Mouse (Mus musculus): ENCODE results near the gene Gpr34.

Gpr34 gene

DNA sequence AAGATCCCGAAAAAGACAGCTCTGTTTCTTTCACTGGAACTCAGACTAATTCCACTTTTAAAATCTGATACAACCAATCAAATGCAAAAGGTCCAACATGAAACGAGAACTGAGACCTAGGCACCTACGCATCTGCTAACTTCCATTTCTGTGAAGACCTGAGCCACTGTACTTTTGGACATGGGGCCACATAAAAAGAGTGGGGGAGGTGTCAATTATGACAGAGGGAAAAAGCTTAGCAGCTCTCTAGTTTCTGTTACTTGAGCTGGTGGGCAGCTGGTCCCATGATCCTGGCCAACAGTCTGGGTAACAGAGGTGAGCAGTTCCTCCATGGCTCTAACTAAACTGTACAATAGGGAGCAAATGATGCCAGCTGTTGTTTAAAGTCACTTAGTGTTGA is 41.1 kb downstream of the Gpr34 start:
- DNase-seq (ENCODE audit: low spot score), result no peak

- DNase-seq (ENCODE audit: low spot score), result no peak
These were observed 49.9 kb downstream of the Gpr34 start for GRCm38 (mm10) chrX:13681748-13682147.

DNA sequence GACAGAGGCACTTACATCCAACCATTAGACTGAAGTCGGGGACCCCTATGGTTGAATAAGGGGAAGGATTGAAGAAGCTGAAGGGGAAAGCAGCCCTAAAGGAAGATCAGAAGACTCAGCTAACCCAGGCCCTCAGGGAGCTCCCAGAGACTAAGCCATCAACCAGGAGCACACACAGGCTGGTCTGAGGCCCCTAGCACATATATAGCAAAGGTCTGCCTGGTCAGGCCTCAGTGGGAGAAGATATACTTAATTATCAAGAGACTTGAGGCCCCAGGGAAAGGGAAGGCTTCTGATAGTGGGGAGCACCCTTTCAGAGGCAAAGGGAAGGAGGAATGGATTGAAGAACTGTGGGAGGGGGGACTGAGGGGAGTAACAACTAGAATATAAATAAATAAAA is 54.7 kb downstream of the Gpr34 start:
- no peak for DNase-seq (ENCODE audit: low spot score)

- no peak for DNase-seq (ENCODE audit: low spot score)
These were observed 56.5 kb downstream of the Gpr34 start for GRCm38 (mm10) chrX:13688356-13688755.
